Mouse (Mus musculus) liver, embryonic 14.5 days (tissue): Measurements from ENCODE around the gene Lpcat2.

ENCODE experiments used
- CTCF ChIP-seq: IDR thresholded peaks from 2 replicates; pipeline ENCODE4 v1.5.1; 2016; ENCODE audit warnings: antibody characterized with exemption, low read depth, control low read depth
- EP300 ChIP-seq: IDR thresholded peaks from 2 replicates; pipeline ENCODE4 v1.6.1; 2016; ENCODE audit warnings: antibody characterized with exemption, low read depth

DNA sequence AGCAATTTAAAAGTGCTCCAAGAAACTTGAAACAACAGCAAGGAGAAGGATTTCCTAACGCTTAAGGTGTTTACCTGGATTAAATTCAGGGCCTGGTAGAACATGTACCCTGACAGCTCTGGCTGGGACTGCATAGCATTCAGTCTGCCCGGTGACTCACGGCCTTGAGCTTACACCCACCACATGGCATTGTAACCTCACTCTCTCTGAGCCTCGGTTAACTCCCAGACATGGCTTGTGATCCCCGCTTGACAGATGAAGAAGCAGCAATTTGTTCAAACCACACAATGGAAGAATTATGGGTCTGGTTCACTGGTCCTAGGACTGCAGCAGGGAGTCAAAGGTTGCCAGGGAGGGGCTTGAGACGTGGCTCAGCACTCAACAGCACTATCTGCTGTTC is 5.9 kb upstream of the Lpcat2 start:
- no peak for TF ChIP-seq CTCF
- no peak for TF ChIP-seq EP300
